Mouse (Mus musculus) left cerebral cortex, adult 18-20 months (tissue): ENCODE measurements around the gene Smarcc1. TPM values are rescaled to one million over a fixed set of nuclear protein-coding genes. Genes with fewer than 3 reads are reported as not detected.

Source experiments
- DNase-seq, 2 experiments: peaks; one replicate each; pipeline ENCODE4 v3.0.0; 2021 to 2022; ENCODE audit warnings: low spot score in 2 of 2, mixed read lengths in 1 of 2
- total RNA-seq, 2 experiments: library from RNA; stranded (reverse); gene quantifications; 2 replicates each; pipeline ENCODE4 v1.2.3; 2021

Gene Smarcc1
- total RNA-seq, 2 experiments from 2014 or later = 69.0 to 72.1 TPM

DNA sequence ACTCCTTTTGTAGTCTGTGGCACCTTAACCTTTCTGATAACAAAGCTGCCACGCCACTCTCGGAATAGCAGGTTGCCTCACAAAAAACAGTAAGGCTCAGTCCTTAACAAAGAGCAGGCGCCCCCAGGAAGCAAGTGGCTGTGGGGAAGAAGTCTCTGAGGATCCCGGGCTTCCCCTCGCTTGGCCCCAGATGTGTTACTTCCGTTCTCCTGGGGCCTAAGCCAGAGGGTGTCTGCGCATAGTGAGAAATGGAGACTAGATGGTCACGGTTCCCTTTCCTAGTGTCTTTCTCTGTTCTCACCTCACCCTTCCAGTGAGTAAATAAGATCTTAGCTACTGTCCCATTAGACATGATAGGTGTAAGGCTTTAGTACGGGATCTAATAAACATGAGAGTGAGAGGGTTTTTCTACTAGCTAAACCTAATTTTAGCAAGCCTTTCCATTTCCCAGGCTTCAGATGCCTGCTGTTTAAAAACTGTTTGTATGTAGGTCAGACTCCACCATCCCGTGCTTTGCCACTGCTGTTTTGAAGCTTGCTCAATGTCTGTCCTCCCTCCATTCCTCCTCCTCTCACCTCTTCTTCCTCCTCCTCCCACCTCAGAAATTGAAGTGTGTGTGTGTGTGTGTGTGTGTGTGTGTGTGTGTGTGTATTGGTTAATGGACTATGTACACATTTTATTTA lies 112.2 kb downstream of the Smarcc1 start:
- DNase-seq = no peak

DNA sequence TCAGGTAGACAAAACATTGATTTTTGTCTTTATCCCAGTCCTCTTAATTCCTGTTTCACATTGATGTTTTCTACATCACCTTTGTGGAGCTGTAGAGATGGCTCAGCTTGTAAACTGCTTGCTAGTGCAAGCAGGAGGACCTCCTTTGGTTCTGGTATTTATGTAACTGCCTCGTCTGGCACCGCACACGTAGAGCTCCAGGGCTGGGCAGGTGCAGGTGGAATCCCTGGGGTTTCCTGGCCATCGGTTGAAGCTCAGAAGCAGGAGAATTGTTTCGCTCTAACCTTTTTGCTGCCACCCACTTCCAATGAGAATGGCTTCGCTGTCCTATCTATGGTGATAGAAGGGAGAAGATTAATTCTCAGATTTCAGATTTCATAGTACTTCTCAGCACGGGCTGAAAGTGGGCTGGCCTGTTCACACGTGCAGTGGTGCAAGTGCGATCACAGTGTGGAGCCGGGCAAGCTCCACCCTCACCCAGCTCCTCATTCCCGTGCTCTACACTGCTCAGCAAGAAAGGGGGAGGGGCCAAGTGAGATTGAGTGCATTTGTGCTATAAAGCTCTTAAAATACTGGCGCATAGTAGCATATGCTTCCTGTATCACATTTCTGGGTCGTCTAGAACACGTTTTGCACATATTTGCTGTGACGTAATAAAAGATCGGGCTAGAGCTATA lies 113.0 kb downstream of the Smarcc1 start:
- DNase-seq = peak in 1 of 2 experiments; percentile 26

DNA sequence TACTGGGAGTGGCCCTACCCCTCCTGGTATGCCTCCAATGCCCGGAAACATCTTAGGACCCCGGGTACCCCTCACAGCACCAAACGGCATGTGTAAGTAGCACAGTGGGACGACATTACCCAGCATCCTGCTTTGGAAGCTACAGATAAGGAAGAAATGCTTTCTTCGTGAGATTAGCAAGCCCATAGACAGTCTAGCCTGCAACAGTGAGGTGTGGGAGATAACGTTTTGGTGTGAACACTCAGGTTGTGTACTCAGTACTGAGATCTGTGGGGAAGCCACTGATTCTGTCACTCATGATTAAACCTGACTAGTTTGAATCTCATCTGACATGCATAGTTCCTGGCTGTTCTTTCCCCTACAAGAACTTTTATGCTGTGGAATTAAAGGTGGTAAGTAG lies 117.5 kb downstream of the Smarcc1 start:
- DNase-seq = no peak

DNA sequence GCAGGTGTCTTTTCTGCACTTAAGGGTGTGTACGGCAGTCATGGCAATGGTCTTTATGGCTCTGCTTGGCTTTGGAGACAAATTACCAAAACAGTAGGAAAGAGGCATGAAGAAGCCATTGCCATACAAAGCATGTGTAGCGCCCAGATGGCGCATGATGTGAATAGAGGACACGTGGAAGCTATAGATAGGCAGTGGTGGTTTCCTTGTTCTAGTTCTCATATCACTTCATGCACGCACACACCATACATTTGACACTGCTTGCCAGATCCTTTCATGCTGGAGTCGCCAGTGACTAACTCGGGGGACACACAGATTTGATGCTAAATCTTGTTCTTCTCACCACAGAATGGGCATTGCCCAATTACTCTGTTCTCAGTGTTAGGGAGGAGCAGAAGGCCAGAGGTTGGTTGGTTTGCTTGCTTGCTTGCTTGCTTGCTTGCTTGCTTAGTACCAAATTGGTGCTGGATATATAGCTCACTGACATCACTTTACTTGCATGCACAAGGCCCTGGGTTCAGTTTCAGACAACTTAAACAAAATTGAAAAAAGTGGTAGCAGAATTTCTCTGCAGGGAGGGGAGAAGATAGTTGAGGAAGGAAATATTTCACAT lies 125.8 kb downstream of the Smarcc1 start, which contains the start of gene Cspg5:
TSS of gene Cspg5 (plus strand) at position 563 of the 613 bp plus-strand sequence.
- no peak for DNase-seq

DNA sequence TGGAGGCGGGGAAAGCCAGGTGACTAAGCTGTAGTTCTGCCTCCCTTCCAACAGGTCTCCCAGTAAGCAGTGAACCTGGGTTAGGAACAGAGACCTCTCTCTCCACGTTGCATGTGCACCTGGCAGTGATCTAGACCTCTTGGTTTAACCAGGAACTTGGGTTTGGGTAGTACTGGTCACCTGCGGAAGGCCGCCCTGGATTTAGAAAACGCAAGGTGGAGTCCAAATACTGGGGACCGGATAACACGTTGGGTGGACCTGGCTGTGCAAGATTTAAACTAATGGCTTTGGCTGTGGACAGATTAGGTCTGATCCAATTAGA lies 127.0 kb downstream of the Smarcc1 start:
- DNase-seq = no peak

DNA sequence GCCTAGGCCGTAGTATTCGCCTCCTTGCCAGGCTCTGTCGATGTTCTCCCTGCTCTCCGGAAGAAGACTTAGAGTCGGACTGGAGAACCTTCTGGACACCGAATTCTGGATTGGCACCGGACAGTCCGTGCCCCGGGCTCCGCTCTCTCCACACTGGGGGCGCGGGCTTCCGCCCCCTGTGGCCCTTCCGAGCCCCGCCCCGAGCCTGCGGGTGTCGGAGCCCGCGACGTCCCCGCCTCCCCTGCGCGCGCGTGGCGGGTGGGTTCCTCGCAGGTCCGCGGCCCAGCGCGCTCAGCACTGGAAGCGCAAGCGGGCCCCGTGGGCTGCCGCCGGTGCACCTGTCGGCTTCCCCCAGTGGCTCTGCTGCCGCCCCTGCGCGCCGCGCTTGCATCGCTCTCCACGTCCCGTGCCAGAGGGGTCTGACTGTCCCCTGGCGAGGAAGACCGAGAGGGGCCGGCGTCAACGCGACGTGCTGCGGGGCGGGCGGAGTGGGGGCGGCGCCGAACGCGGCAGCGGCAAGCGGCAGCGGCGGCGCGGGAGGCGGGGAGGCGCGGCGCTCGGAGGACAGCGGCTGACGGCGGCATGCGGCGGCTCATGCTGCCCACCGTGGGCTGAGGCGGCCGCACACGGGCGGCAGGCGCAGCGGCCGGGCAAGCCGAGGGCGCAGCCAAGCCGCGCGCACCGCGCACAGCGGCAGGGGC lies 127.5 kb downstream of the Smarcc1 start:
- DNase-seq = peak; percentile 77 to 85

DNA sequence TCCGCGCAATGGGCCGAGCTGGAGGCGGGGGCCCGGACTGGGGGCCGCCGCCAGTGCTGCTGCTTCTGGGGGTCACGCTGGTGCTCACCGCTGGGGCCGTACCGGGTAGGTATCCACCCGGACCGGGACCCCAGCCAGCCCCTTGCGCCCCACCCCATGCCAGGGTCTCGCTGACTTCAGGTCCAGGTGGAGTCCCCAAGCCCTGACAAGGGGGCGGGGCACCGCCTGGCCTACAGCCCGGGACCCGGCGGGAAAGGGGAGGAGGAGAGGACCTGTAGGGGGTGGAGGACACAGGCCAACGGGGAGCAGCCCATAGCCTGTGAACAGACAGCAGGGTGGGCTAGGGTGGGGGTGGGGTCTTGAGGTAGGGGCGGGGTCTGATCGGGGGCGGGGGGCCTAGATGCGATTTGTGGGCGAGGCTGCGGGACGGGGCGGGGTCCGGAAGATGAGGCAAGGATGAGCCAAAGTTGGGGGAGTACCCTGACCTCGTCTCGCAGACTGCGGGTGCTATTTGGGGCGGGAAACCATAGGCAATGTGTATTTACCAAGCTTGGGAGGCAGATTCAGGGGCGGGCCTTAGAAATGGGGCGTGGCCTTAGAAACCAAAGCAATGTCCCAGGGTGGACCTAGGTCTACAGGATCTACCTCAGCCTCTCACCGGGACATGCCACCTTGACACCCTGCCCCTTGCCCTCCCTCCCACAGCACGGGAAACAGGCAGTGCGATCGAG lies 128.2 kb downstream of the Smarcc1 start:
- peak; percentile 53 to 58 for DNase-seq

DNA sequence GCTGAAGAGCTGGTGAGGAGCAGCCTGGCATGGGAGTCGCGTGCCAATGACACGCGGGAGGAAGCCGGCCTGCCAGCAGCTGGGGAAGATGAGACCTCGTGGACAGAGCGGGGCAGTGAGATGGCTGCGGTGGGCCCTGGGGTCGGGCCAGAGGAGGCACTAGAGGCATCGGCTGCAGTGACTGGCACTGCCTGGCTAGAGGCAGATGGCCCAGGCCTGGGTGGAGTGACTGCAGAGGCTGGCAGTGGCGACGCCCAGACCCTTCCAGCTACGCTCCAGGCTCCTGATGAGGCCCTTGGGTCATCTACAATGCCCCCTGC lies 128.8 kb downstream of the Smarcc1 start:
- peak in 1 of 2 experiments; percentile 33 for DNase-seq

DNA sequence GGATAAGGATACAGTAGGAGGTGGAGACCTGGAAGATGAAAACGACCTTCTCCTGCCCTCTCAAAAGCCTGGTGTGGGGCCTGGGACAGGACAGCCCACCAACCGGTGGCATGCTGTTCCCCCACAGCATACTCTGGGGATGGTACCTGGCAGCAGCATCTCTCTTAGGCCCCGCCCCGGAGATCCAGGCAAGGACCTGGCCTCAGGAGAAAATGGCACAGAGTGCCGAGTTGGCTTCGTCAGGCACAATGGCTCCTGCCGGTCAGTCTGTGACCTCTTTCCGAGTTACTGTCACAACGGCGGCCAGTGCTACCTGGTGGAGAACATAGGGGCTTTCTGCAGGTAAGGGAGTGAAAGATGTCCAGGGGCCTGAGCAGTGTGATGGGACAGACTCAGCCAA lies 129.5 kb downstream of the Smarcc1 start:
- DNase-seq = no peak

DNA sequence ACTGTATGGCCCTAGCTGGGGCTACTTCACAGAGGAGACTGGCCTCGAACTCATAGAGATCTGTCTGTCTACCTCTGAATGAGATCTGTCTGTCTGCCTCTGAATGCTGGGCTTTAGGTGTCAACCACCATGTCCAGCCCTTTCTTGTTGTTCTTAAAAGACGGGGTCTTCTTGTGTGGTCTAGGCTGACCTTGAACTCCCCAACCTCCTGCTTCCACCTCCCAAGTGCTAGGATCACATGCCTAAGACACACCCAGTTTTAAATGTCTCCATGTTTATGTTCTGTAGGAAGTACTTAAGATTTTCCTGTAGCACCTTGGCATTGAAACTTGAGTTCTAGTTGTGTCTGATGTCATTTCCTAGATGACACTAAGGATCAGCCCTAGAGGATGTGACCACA lies 131.4 kb downstream of the Smarcc1 start:
- DNase-seq = no peak

DNA sequence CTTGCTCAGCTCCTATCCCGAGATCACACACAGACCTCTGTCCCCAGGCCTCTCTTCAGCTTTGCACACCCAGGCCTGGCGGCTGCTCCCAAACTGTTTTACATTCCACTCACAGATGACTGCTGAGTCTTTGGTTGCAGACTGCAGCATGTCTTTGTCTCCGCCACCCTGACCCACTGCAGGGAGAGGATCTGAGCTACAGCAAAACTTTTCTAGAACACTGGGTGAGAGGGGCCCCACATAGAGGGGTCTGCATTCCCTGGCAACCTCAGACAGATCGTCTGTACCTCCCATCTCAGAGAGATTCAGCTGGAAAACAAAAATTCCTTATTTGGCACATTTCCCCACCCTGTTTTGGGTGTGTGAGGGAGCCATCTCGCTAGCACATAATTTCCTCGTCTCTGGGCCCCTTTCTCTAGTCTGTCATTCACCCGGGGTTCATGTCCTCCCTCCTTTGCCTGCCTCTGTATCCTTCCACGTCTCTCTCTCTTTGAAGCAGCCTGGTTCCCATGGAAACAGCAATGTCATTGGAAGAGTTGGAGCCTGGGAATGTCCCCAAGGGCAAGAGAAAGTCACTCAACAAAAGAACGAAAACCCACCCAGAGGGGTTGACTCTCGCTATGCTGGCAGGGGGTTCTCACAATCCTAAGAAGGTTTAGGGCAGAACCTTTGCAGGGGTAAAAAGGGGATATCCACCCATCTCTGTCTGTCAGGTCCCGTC lies 132.5 kb downstream of the Smarcc1 start:
- DNase-seq = peak; percentile 36 to 51

DNA sequence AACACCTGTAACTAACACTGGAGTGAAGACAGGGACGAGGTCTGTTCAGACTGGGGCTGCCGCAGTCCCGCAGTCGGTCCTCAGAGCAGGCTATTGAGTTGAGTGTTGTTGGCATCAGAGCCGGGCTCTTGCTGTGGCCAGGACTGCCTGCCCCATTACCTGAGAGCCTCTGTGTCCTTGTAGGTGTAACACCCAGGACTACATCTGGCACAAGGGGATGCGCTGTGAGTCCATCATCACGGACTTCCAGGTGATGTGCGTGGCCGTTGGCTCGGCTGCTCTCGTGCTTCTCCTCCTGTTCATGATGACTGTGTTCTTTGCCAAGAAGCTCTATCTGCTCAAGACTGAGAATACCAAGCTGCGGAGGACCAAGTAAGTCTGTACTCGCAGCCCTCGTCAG lies 133.3 kb downstream of the Smarcc1 start:
- DNase-seq = no peak

DNA sequence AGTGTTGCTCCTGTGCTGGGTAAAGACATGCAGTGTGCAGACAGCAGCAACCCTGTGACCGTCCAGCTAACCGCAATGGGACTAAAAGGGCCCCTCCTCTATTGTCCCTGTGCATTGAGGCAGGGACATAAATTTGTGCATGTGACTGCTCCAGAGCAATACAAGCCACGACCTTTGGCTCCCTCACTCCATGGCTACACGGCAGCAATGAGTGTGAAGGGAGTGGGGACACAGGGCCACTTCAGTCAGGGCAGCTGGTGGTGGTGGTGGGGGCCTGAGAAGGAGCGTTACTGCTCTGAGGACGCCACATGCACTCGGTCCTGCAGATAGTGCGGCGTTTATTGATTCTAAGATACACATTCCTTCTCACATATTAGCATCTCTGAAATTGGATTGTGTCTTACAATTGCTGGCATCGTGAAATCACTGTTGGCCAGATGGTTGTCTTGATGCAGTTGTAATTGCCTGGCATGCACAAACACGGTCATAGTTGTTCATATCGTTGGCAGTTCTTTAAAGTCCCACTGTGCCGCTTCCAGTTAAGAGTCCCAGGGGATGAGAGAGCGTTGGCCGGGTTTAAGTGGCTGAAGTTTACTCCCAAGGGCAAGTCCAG lies 138.0 kb downstream of the Smarcc1 start:
- no peak for DNase-seq

DNA sequence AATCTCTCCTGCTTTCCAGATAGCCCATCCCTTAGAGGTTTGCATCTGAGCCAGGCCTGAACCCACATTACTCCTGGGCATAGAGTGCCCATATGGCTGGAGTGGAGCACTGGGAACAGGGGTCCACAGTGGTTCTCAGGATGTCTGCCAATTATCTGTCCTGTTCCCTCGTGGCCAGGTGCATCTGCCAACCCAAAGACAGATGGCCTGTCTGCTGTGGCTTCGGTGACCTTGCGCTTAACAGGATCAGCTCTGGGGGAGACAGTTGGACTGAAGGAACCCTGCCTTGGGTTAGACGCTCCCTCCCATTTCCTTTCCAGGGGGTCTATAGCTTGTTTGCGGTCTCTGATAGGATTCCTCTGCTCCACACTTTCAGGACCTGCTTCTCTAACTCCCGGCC lies 141.1 kb downstream of the Smarcc1 start:
- no peak for DNase-seq

DNA sequence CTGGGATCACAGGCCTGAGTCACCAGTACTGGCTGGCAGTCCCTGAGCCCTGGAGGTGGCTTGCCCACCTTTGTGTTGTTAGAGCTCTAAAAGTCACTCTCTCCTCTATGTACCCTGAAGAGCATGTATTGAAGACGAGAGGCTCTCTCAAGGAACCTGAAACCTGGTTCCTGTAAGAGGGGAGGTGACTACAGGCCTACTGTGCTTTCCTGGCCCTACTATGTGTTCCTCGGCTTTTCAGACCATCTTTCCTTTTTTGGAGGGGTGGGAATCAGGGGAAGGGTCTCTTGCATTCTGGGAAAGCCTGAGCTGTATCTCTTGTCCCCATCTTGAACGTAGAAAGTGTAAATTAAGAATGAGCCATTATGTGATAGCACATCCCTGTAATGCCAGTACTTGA lies 141.6 kb downstream of the Smarcc1 start:
- DNase-seq = no peak

DNA sequence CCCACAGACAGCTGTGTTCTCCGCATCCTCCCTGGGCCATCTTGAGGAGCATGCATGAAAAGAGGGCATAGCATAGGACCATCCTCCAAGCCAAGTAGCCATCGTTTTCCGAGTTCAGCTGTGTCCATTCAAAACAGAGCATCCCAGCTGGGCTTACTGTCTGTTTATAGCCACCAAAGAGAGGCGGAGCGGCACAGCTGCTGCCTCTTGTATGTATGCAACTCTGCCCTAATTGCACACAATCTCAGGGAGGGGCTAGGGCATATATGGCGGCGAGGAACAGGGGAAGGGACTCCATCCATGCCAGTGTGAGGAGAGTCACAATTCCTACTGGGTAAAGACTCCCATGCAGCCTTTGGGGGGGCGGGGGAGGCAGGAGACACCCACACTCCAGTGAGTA lies 145.7 kb downstream of the Smarcc1 start:
- no peak for DNase-seq

DNA sequence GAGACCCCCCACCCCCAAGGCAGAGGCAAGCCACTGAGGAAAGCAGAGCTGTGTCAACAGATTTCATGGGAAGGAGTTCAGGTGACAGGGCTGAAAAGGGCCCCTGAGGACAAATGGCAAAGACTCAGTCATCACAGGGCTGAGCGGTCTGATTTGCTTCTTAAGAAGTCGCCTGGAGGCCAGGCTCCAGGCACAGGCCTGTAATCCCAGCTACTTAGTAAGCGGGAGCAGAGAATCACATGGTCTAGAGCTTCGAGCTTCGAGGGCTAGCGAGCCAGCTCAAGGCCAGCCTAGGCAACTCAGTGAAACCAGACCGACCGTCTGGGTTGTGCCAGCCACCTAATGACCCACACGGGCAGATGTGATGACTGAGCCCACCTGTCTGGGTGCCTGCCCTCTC lies 147.5 kb downstream of the Smarcc1 start:
- DNase-seq = no peak

DNA sequence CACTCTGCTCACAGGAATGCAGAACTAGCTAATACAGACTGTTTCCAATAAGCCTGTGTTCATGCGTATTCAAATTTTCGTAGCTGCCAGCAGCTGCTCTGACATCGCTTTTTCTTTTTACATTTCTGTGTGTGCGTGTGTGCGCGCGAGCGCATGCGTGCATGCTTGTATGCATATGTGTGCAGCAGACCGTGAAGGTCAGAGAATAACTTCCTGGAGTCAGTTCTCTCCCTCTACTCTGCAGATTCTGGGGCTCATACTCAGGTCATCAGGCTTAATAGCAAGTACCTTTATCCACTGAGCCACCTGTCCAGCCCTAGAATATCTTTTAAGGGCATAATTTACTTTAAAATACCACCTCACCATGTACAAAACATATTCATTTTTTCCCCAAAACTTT lies 150.9 kb downstream of the Smarcc1 start:
- no peak for DNase-seq

DNA sequence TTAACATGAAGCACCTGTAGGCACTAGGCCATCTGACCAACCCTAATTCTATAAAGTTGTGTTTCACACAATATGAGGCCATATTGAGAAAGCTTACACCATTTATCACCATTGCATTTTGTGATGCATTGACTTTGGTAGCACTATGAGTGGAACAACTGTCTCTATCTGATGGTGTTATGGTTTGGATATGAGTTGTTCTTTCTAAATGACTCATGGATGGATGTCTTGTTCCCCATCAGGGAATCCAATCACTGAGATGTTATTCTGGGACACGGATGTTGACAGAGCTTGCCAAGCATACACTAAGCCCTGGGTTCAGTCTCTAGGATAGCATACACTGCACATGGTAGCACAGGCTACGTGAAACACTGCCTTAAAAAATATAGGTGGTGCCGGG lies 154.8 kb downstream of the Smarcc1 start:
- no peak for DNase-seq

DNA sequence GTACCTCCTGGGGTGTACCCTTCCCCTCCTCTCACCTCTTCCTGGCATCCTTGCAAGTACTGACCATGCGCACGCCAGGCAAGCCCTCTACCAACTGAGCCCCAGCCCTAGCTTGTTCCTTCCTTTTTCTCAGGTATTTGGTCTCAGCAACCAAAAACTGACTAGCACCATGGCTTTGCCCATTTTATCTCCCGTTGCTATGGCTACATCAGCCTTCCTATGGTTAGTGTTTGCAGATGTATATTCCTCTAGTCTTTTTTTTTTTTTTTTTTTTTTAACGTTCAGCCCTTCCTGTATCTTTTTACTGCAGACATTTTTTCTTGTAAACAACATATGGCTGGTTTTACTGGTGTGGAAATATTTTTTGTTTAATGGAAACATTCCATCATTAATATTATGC lies 156.0 kb downstream of the Smarcc1 start:
- no peak for DNase-seq
